Mouse (Mus musculus) midbrain, embryonic 13.5 days (tissue): ENCODE data around the gene Lypd8. TPM values are rescaled to one million over a fixed set of nuclear protein-coding genes. Genes with fewer than 3 reads are reported as not detected.

Source experiments
- ATAC-seq: fragments of 200-750 bp; cut with Nextera tagmentation; 2 replicates; pipeline ENCODE4 v1.8.0; 2017; ENCODE audit warnings: mild to moderate bottlenecking, moderate TSS enrichment, moderate library complexity
- H3K27ac ChIP-seq: fragments of 300-500 bp; sonication (generic); 2 replicates; pipeline ENCODE4 v1.5.1; 2015; ENCODE audit warnings: inconsistent platforms, mild to moderate bottlenecking, moderate library complexity
- H3K27me3 ChIP-seq: fragments of 300-500 bp; sonication (generic); 2 replicates; pipeline ENCODE4 v1.6.1; 2015; ENCODE audit warnings: mild to moderate bottlenecking, inconsistent platforms
- H3K36me3 ChIP-seq: fragments of 300-500 bp; sonication (generic); 2 replicates; pipeline ENCODE4 v1.6.1; 2015; ENCODE audit warnings: mild to moderate bottlenecking, inconsistent platforms
- H3K4me1 ChIP-seq: fragments of 300-500 bp; sonication (generic); replicated peaks from 2 replicates; pipeline ENCODE4 v1.6.1; 2015; ENCODE audit warnings: inconsistent platforms
- H3K4me2 ChIP-seq: fragments of 300-500 bp; sonication (generic); replicated peaks from 2 replicates; pipeline ENCODE4 v1.6.1; 2015; ENCODE audit warnings: moderate library complexity, mild to moderate bottlenecking, inconsistent platforms
- H3K4me3 ChIP-seq: fragments of 300-500 bp; sonication (generic); replicated peaks from 2 replicates; pipeline ENCODE4 v1.5.1; 2015; ENCODE audit warnings: mild to moderate bottlenecking, inconsistent platforms
- H3K9ac ChIP-seq: fragments of 300-500 bp; sonication (generic); replicated peaks from 2 replicates; pipeline ENCODE4 v1.6.1; 2015; ENCODE audit warnings: mild to moderate bottlenecking, inconsistent platforms
- H3K9me3 ChIP-seq: fragments of 300-500 bp; sonication (generic); 2 replicates; pipeline ENCODE4 v1.6.1; 2016; ENCODE audit warnings: mild to moderate bottlenecking, inconsistent platforms
- WGBS: fragments of 180-500 bp; shearing (Covaris S2); methylation state at CpG from one replicate; pipeline ENCODE4 v1.1.7; 2015; 5-methylcytosine and 5-hydroxymethylcytosine counted together
- polyA plus RNA-seq: library from polyadenylated mRNA; unstranded; fragments of >200 nt; fragmentation: Nextera tagmentation; extraction: Ambion mirVana; gene quantifications from 2 replicates; pipeline ENCODE4 v1.2.1, GENCODE M21; 2015

Lypd8 gene
- polyA plus RNA-seq = 0.73 TPM in 1 of 2 replicates, not detected in the other

DNA sequence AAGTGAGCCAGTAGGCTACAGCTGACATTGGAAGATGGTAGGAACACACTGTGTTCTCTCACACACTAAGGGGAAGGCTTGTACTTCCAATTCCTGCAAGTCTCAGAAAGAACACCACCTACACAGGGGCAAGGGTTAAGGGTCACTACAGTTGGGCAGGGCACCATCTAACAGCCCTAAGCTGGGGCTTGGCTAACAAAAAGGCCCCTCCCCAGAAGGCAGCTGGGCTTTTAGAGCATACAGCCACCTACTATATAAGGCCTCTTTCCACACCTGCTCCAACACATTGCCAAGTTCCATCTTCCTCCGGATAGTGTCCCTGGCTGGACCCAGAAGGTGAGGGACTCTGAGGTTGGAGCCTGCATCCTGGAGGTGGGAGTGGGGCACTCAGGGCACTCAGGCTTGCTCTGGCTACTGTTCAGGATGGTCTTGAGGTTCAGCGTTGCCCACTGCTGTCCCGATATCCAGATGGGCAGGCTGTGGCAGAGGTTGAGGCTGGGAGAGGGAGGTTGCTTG is at the start of gene Lypd8:
TSS of gene Lypd8 (plus strand) at position 281 of the 516 bp plus-strand sequence.
- Histone ChIP-seq H3K27me3 (no peaks in the 10 kb centered on the region), H3K9ac (no peak within 1 kb of the TSS; the same call in 1 of the 2 replicates), H3K36me3 (no peaks in the 10 kb centered on the region), H3K4me3 (no peak within 1 kb of the TSS), H3K4me1 (no peaks in the 10 kb centered on the region), H3K9me3 (no peaks in the 10 kb centered on the region), H3K4me2 (no peak within 1 kb of the TSS), H3K27ac (no peak within 1 kb of the TSS)
- WGBS = 97% methylated on average over 3 of the region's 3 CpGs
- ATAC-seq = no peak

DNA sequence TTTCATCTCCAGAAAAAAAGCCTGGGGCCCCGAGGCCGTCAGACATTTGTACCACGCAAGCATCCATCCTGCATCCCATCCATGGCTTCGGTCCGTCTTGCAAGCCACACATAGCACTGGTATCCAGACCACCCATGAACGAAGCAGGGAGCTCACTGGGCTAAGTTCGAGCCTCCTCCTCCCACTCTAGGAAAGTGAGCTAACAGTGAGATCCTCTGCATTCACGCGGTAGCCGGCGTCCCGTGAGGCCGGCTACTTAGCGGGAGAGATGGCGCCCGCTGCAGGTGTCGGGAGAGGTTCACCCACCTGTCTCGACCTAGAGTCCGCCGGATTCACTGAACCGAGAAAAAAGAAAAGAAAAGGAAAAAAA is 49.0 kb upstream of the Lypd8 start:
- peak overlapping the region; percentile 87 for H3K9ac ChIP-seq
- no peaks in the 10 kb centered on the region for H3K9me3 ChIP-seq
- no peaks in the 10 kb centered on the region for H3K27me3 ChIP-seq
- H3K4me2 ChIP-seq = peak overlapping the region; percentile 99
- ATAC-seq = peak; percentile 53
- H3K4me3 ChIP-seq = peak overlapping the region; percentile 84
- H3K4me1 ChIP-seq = peaks cover 47% of the 10 kb centered on the region
- peaks cover 35% of the 10 kb centered on the region for H3K36me3 ChIP-seq
- WGBS = under 1% methylated on average over 21 of the region's 21 CpGs
- H3K27ac ChIP-seq = peak overlapping the region; percentile 72

DNA sequence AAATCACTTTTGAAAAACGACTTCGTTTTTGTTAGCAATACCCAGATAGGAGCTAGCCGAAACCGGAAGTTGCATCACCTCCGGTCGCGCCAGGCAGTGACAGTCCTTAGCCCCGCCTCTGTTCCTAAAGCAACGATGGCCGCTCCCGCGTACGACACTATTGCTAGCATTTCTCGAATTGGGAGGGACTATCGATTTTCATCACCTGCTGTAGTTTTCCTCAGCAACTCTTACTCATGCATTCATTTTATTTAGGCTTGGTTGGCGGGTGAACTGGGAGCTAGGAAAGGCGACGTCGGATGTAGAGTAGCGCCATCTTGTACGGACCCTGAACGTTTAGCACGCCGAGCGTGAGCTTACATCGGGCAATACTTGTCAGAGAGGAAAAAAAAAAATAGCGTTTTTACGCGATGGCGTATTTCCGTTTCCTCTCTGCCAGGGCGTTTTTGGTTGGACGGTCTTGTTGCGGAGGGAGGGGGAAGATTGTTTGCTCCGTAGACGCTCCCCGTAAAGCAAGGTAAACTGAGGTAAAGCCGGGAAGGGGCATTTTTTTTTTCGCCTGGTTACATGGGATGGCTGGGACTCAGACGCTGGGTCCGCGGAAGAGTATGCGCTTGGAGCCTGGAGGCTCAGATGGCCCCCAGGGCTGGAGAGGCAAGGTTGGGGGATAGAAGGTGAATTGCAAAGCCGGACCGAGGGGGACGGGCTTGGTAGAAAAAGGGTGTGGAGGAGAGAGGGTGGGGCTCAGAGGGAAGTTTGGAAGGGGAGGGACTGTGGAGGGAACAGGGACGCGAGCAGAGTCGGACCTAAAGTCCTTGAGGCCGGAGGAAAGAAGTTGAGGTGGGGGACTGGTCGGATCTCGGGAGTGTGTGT is 48.3 kb upstream of the Lypd8 start, which contains the start of the genes Zfp672 and Sh3bp5l:
TSS of gene Zfp672 (minus strand) at position 64 of the 873 bp plus-strand sequence.
TSS of gene Sh3bp5l (plus strand) at position 449 of the 873 bp plus-strand sequence.
- ATAC-seq = peak; percentile 95
- peaks cover 47% of the 10 kb centered on the region for H3K4me1 ChIP-seq
- no peaks in the 10 kb centered on the region for H3K9me3 ChIP-seq
- peaks cover 36% of the 10 kb centered on the region for H3K36me3 ChIP-seq
- WGBS = under 1% methylated on average over 52 of the region's 52 CpGs
- peak within 1 kb of the TSS; percentile 84 for H3K4me3 ChIP-seq
- peak within 1 kb of the TSS; percentile 72 for H3K27ac ChIP-seq
- no peaks in the 10 kb centered on the region for H3K27me3 ChIP-seq
- H3K9ac ChIP-seq = peak within 1 kb of the TSS; percentile 87
- peak within 1 kb of the TSS; percentile 99 for H3K4me2 ChIP-seq

DNA sequence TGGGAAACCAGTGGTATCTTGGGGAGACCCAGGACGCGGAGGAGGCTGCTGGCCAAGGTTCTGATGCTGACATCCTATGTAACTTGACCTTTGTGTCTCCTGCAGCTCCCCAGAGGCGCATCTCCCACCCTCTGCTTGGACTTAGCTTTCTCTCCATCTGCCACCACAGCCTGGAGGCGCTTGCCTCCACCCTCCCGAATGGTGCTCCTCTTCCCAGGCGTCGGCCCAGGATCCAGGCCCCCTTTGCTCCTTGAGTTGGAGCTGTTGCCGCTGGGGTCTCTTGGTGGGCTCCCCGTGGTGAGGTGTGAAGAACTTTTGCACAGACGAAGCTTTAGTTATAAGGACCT is 47.7 kb upstream of the Lypd8 start:
- Histone ChIP-seq H3K27me3 (no peaks in the 10 kb centered on the region), H3K4me3 (peak overlapping the region; percentile 84), H3K4me1 (peaks cover 47% of the 10 kb centered on the region), H3K4me2 (peak overlapping the region; percentile 99), H3K9me3 (no peaks in the 10 kb centered on the region), H3K9ac (peak overlapping the region; percentile 85), H3K36me3 (peaks cover 41% of the 10 kb centered on the region), H3K27ac (peak overlapping the region; percentile 55; the same call in 1 of the 2 replicates)
- 26% methylated on average over 10 of the region's 10 CpGs for WGBS
- peak; percentile 21 for ATAC-seq

DNA sequence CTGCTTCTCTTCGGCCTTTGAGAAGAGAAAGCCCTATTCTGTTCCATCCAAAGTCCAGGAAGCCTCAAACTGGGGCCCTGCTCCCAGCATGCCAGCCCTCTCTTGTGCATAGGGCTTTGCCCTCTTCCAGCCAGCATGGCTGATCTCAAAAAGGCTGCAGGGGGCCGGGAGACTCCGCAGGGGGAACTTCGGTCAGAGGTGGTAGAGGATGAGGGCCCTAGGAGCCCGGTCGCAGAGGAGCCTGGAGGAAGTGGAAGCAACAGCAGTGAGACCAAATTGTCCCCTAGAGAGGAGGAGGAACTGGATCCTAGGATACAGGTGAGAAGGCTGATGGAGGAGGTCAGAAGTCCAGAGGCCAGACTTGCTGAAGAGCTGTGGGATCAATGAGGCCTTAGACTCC is 47.3 kb upstream of the Lypd8 start:
- peak overlapping the region; percentile 84 for H3K4me3 ChIP-seq
- peak overlapping the region; percentile 85 for H3K9ac ChIP-seq
- peaks cover 47% of the 10 kb centered on the region for H3K4me1 ChIP-seq
- ATAC-seq = no peak; the same call in 1 of the 2 replicates
- H3K9me3 ChIP-seq = no peaks in the 10 kb centered on the region
- H3K27ac ChIP-seq = no peak overlapping the region
- H3K4me2 ChIP-seq = peak overlapping the region; percentile 99
- peaks cover 45% of the 10 kb centered on the region for H3K36me3 ChIP-seq
- no peaks in the 10 kb centered on the region for H3K27me3 ChIP-seq
- WGBS = 83% methylated on average over 6 of the region's 6 CpGs

DNA sequence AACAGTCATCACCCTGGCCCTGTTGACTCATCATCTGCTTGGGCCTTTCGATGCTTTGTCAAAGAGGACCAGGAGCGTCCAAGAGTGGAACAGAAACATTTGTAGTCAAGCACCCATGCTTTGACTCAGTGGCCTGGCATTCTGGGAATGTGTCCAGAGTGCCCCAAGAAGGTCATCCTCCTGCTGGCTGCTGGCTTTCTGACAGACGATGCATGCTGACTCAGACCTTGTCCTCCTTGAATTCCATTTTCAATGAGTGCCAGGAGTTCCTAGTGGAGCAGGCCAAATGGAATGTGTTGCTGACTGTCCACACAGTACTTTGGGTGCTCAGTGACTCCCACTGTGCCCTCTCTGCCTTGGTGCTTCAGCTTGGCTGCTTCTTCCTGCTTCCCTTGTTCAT is 44.1 kb upstream of the Lypd8 start:
- H3K9me3 ChIP-seq = no peaks in the 10 kb centered on the region
- no peak overlapping the region for H3K27ac ChIP-seq
- H3K27me3 ChIP-seq = no peaks in the 10 kb centered on the region
- H3K4me3 ChIP-seq = no peak overlapping the region
- WGBS = 88% methylated on average over 3 of the region's 3 CpGs
- peaks cover 57% of the 10 kb centered on the region for H3K36me3 ChIP-seq
- peaks cover 32% of the 10 kb centered on the region for H3K4me1 ChIP-seq
- H3K4me2 ChIP-seq = no peak overlapping the region
- H3K9ac ChIP-seq = no peak overlapping the region
- ATAC-seq = no peak

DNA sequence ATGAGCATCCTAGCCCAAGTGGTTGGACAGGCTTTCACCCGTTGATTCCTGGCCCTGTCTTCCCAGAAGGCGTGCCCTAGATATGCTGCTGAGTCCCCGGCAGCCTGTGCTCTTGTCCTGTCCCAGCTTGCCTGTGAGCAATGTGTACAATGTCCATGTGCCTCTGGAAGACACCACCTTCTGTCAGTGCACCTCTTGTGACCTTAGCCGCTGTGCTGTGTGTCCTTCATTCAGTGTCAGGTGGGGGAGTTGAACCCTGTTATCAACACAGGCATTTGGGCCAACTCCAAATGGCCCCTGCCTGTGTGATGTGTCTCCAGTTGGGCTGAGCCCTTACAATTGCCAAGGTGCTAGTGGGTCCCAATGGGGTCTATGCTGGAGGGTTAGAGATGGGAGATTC is 32.1 kb upstream of the Lypd8 start:
- Histone ChIP-seq H3K27me3 (no peaks in the 10 kb centered on the region), H3K4me3 (no peak overlapping the region), H3K4me1 (no peaks in the 10 kb centered on the region), H3K9me3 (no peaks in the 10 kb centered on the region), H3K27ac (no peak overlapping the region), H3K9ac (no peak overlapping the region), H3K4me2 (no peak overlapping the region), H3K36me3 (peaks cover 54% of the 10 kb centered on the region)
- 98% methylated on average over 4 of the region's 4 CpGs for WGBS
- no peak for ATAC-seq

DNA sequence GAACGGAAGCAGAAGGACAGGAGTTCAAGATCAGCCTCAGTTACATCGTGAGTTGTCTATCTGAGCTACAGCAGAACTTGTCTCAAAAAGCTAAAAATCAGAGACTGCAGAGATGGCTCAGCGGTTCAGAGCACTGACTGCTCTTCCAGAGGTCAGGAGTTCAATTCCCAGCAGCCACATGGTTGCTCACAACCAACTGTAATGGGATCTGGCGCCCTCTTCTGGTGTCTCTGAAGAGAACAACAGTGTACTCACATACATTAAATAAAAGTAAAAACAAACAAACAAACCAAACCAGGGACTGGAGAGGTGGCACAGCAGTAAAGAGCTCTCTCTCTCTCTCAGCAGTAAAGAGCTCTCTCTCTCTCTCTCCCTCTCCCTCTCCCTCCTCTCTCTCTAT is 28.2 kb upstream of the Lypd8 start:
- Histone ChIP-seq H3K9me3 (no peaks in the 10 kb centered on the region), H3K4me1 (no peaks in the 10 kb centered on the region), H3K36me3 (peaks cover 27% of the 10 kb centered on the region), H3K4me2 (no peak overlapping the region), H3K27ac (no peak overlapping the region), H3K27me3 (no peaks in the 10 kb centered on the region), H3K4me3 (no peak overlapping the region), H3K9ac (no peak overlapping the region)
- no peak for ATAC-seq
- WGBS = 69% methylated on average over 4 of the region's 4 CpGs

DNA sequence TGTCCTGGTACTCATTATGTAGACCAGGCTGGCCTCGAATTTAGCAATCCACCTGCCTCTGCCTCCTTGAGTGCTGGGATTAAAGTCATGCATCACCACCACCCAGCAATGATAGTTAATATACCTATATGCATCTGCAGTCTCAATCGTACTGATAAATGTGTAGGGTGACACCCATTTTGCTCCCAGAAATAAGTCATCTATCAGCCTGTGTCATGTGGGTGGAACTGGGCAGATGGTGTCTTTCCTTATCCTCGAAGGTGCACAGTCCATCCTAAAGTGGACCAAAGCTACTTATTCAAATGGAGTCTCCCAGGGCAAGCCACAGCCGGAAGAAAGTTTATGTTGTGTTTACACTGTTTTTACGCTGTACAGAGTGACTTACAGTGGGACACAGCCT is 27.7 kb upstream of the Lypd8 start:
- WGBS = 86% methylated on average over 5 of the region's 5 CpGs
- Histone ChIP-seq H3K4me1 (no peaks in the 10 kb centered on the region), H3K9ac (no peak overlapping the region), H3K4me3 (no peak overlapping the region), H3K27ac (no peak overlapping the region), H3K27me3 (no peaks in the 10 kb centered on the region), H3K9me3 (no peaks in the 10 kb centered on the region), H3K36me3 (peaks cover 22% of the 10 kb centered on the region), H3K4me2 (no peak overlapping the region)
- ATAC-seq = no peak

DNA sequence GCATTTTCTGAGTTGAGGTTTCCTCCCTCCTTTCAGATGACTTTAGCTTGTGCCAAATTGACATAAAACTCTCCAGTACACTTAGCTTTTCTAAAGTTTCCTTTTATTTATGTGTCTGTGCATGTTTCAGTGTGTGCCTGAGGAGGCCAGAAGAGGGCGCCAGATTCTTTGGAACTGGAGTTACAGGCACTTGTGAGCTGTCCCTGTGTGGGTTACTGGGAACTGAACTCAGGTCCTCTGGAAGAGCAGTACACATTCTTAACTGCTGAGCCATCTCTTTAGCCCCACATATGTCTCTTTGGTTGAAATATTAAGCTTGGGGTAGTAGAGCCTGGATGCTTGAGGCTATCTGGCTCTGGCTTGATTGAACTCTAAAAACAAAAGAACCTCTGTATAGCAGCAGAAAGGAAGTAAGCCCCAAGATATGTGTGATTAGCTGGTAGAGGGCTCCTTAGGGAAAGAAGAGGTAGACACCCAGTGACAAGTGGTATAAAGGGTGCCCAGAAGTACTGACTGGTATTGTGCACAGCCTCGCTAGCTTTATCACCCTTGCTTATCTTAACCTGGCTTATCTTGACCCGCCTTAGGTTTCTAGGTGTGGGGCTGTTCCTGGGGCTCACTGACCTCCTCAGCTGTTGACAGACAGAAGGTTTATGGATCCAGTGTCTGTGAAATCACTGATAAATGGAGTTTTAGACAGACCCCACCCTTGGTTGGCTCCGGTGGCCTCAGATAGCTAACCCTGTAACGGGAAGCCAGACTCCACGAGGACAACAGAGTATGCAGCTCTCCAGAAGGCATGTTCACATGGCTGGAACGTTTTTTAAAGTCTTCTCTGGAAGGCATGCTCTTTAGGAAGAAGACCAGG is 25.9 kb upstream of the Lypd8 start:
- H3K27me3 ChIP-seq = no peaks in the 10 kb centered on the region
- no peak overlapping the region for H3K4me2 ChIP-seq
- H3K9ac ChIP-seq = no peak overlapping the region
- no peaks in the 10 kb centered on the region for H3K4me1 ChIP-seq
- H3K9me3 ChIP-seq = no peaks in the 10 kb centered on the region
- H3K4me3 ChIP-seq = no peak overlapping the region
- H3K36me3 ChIP-seq = peaks cover 4% of the 10 kb centered on the region
- no peak for ATAC-seq
- no peak overlapping the region for H3K27ac ChIP-seq
- 72% methylated on average over 7 of the region's 7 CpGs for WGBS

DNA sequence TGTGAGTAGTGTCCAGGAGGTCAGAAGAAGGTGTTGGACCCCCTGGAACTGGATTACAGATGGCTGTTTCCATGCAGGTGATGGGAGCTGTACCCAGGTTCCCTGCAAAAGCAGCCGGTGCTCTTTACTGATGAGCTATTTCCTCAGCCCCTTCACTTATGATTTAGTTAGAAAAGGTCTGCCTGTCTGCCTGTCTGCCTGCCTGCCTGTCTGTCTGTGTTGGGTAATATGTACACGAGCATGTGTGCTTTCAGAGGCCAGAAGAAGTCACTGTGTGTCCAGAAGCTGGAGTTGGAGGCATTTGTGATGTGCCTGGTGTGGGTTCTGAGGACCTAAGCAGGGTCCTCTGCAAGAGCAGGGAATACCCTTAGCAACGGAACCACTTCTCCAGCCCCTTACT is 25.1 kb upstream of the Lypd8 start:
- Histone ChIP-seq H3K4me2 (no peak overlapping the region), H3K27me3 (no peaks in the 10 kb centered on the region), H3K27ac (no peak overlapping the region), H3K9ac (no peak overlapping the region), H3K4me3 (no peak overlapping the region), H3K9me3 (no peaks in the 10 kb centered on the region), H3K36me3 (no peaks in the 10 kb centered on the region; the same call in 1 of the 2 replicates), H3K4me1 (no peaks in the 10 kb centered on the region)
- 78% methylated on average over 3 of the region's 3 CpGs for WGBS
- no peak for ATAC-seq

DNA sequence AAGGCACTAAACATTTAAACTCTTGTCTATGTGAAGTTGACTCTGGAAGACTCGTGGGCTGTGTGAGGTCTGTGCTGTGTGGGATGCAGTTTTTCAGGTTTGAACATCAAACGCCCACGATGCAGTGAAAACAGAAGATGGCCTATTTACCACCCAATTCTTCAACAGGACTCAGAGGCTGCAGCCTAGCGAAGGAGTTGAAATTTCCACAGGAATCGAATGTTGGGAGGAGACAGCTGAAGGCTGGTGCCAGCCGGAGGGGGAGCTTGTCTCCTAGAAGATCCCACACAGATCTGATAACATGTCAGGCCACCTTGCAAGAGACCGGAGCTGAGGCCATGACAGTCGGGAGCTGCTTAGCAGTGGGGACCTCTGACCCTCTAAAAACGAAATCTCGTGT is 24.4 kb upstream of the Lypd8 start:
- no peaks in the 10 kb centered on the region for H3K9me3 ChIP-seq
- no peaks in the 10 kb centered on the region for H3K36me3 ChIP-seq
- H3K9ac ChIP-seq = no peak overlapping the region
- H3K4me3 ChIP-seq = no peak overlapping the region
- H3K27ac ChIP-seq = no peak overlapping the region
- ATAC-seq = no peak
- H3K4me1 ChIP-seq = no peaks in the 10 kb centered on the region
- H3K27me3 ChIP-seq = no peaks in the 10 kb centered on the region
- no peak overlapping the region for H3K4me2 ChIP-seq
- WGBS = 79% methylated on average over 10 of the region's 10 CpGs
